In the genomic region with DNA sequence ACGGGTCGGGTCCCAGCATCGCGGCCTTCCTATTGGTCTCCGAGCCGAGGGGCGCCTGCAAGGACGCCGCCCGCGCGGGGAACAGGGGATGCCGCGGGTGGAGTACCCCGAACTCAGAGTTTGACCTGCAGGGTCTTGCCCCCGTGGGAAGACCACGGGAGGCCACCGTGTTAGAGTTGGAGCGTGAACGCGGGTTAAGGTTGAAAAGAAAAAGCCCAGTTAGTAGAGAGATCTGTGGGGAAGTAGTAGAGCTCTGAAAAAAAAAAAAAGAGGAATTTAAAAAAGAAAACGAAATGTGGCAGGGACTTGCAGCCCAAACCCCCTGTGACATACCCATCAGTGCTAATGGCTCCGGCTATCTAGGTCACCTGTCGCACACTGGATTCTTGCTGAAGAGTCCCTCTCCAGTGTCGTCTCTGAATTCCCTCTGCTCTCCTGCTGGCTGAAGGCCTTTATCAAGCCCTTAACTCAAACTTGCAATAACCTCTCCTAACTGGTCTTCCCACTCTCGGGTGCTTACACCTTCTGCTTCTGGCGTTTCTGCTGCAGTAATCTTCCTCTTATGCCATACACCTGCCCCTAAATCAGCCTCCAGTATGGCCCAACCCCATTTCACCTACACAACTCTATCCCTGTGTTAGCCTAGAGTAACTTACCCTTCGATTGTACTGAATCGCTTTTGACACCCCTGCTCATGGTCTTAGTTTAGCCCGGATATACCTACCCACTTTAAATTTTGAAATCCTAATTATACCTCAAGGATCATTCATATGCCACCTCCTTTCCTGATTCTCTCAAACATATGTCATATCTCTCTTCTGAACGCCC, we compare ENCODE assay signal across 8 mouse cellular contexts. TPM values are rescaled to one million over a fixed set of nuclear protein-coding genes. Genes with fewer than 3 reads are reported as not detected.
A peak's percentile ranks its signal among the peaks of the same experiment; 100 is the strongest.
DNase-seq lines count a peak whose midpoint lies in the region; ATAC-seq and TF ChIP-seq lines count a peak whose summit lies in the region.

No protein-coding gene starts in this region.

- H3K4me1 ChIP-seq in spleen, adult 2 months (ENCODE audit: control insufficient read depth, insufficient read depth, insufficient read length): peaks cover 8% of the 10 kb centered on the region; the same call in 1 of the 2 replicates
- H3K4me1 ChIP-seq in intestine, embryonic 15.5 days (replicated peaks): peaks cover 12% of the 10 kb centered on the region; the same call in 1 of the 2 replicates

- peak overlapping the region; percentile 88 for H3K4me3 ChIP-seq in spleen, adult 2 months (ENCODE audit: extremely low read depth, insufficient read depth, insufficient read length)
- H3K4me3 ChIP-seq in intestine, embryonic 15.5 days (replicated peaks): peak overlapping the region; percentile 87

- no peaks in the 10 kb centered on the region for H3K9me3 ChIP-seq in intestine, embryonic 15.5 days

- no peak for TF ChIP-seq CTCF in spleen, adult 2 months (IDR thresholded peaks at IDR 0.05; ENCODE audit: extremely low read depth, insufficient read depth, insufficient read length, insufficient replicate concordance)

- H3K36me3 ChIP-seq in spleen, adult 2 months (ENCODE audit: control insufficient read depth, insufficient read depth, low read length): no peaks in the 10 kb centered on the region
- no peaks in the 10 kb centered on the region for H3K36me3 ChIP-seq in intestine, embryonic 15.5 days

- DNase-seq in adrenal gland, postnatal 14 days: peak; percentile 20
- DNase-seq in adrenal gland, adult 8-10 months: no peak
- no peak for DNase-seq in spleen, adult 2 months (ENCODE audit: low read depth in 1 of 2, low spot score in 2 of 2)
- DNase-seq in spleen, postnatal 14 days (ENCODE audit: low spot score in 2 of 2): no peak
- no peak for DNase-seq in left cerebral cortex, adult 18-20 months (ENCODE audit: low spot score in 2 of 2)
- DNase-seq in layer of hippocampus, postnatal 14 days (ENCODE audit: low spot score in 2 of 2): no peak

- ATAC-seq in intestine, embryonic 15.5 days: peak; percentile 6
- peak; percentile 15; the same call in 1 of the 2 replicates for ATAC-seq in monocyte, adult 5-6 weeks (replicated peaks; ENCODE audit: insufficient number of reproducible peaks, low FRiP score, low TSS enrichment, poor library complexity, severe bottlenecking)

- H3K27me3 ChIP-seq in spleen, adult 2 months (ENCODE audit: control insufficient read depth, insufficient read depth, low read length): no peaks in the 10 kb centered on the region
- no peaks in the 10 kb centered on the region for H3K27me3 ChIP-seq in intestine, embryonic 15.5 days (replicated peaks)

- 8% methylated on average over 31 of the region's 31 CpGs for WGBS in spleen, adult 2 months
- 13% methylated on average over 31 of the region's 31 CpGs for WGBS in intestine, embryonic 15.5 days

- peak overlapping the region; percentile 71 for H3K4me2 ChIP-seq in intestine, embryonic 15.5 days (replicated peaks)

- H3K27ac ChIP-seq in spleen, adult 2 months (ENCODE audit: insufficient read depth, low read length): peak overlapping the region; percentile 95
- peak overlapping the region; percentile 76 for H3K27ac ChIP-seq in intestine, embryonic 15.5 days

- TF ChIP-seq POLR2A in spleen, adult 2 months (IDR thresholded peaks at IDR 0.05; ENCODE audit: low read depth, low read length): no peak

- H3K9ac ChIP-seq in intestine, embryonic 15.5 days: peak overlapping the region; percentile 42

RNA-seq across cellular contexts. Expression of gene Hmgcr, which starts 0.6 kb away (rescaled TPM):
- total RNA-seq in adrenal gland, postnatal 14 days (2021): 62.0 and 103 TPM in 2 replicates
- total RNA-seq in adrenal gland, adult 8-10 months (2022): 100 to 1,000 TPM in 2 of 4 experiments, 10 to 100 TPM in 2; 38.3 to 158 (median 100) TPM
- 8.6 and 8.9 TPM in 2 replicates for polyA plus RNA-seq in spleen, adult 2 months (2012; rRNA removed)
- polyA plus RNA-seq in intestine, embryonic 15.5 days (2015; fragmentation: Nextera tagmentation; extraction: Ambion mirVana): 89.1 and 101 TPM in 2 replicates
- 49.8 to 81.5 TPM (median 53.9 TPM) in 3 replicates for total RNA-seq in monocyte, adult 5-6 weeks (2017)
- 100 to 1,000 TPM; 154 to 181 TPM for total RNA-seq in left cerebral cortex, adult 18-20 months (2021)
- total RNA-seq in layer of hippocampus, postnatal 14 days (2021): 100 to 1,000 TPM; 206 to 227 TPM
